Mouse (Mus musculus) lung, adult 2 months (tissue): ENCODE measurements around the gene Nubp1. TPM values are rescaled to one million over a fixed set of nuclear protein-coding genes. Genes with fewer than 3 reads are reported as not detected.

Experiments used
- DNase-seq: peaks from one replicate; pipeline ENCODE4 v3.0.0; 2022
- H3K4me1 ChIP-seq: fragments of 200-500 bp; 2 replicates; pipeline ENCODE4 v1.6.1; 2011; ENCODE audit warnings: low read length; ENCODE audit not compliant: control insufficient read depth, insufficient read depth
- H3K4me3 ChIP-seq: fragments of 200-500 bp; replicated peaks from 2 replicates; pipeline ENCODE3; 2011; ENCODE audit warnings: low read depth, mild to moderate bottlenecking, control low read depth, low read length; ENCODE audit errors: extremely low read depth
- CTCF ChIP-seq: fragments of 200-500 bp; IDR thresholded peaks from 2 replicates; pipeline ENCODE4 v1.5.1; 2011; ENCODE audit warnings: mild to moderate bottlenecking, low read length, control low read depth; ENCODE audit not compliant: insufficient read depth
- POLR2A ChIP-seq: fragments of 200-500 bp; IDR thresholded peaks from 2 replicates; pipeline ENCODE4 v1.6.1; 2011; ENCODE audit warnings: low read depth, mild to moderate bottlenecking, control low read depth, low read length, borderline replicate concordance; ENCODE audit errors: extremely low read depth
- WGBS: fragments of 180-500 bp; shearing (Covaris S2); methylation state at CpG from one replicate; pipeline ENCODE4 v1.1.7; 2018; 5-methylcytosine and 5-hydroxymethylcytosine counted together
- polyA plus RNA-seq: library from polyadenylated mRNA; depleted of rRNA; stranded (reverse); fragments of >200 nt; gene quantifications from 2 replicates; pipeline ENCODE4 v1.2.3, GENCODE M21; 2012

The Nubp1 gene
- polyA plus RNA-seq, 1 experiment, result 31.0 TPM

GRCm38 (mm10) chr16:10441328-10441727, 29.6 kb downstream of the Nubp1 start:
- DNase-seq, result no peak
- Histone ChIP-seq H3K4me1 (no peaks in the 10 kb centered on the region), H3K4me3 (no peak overlapping the region)
- no peak for TF ChIP-seq POLR2A
- TF ChIP-seq CTCF, result no peak
- WGBS, result 74% methylated on average over 6 of the region's 6 CpGs

DNA sequence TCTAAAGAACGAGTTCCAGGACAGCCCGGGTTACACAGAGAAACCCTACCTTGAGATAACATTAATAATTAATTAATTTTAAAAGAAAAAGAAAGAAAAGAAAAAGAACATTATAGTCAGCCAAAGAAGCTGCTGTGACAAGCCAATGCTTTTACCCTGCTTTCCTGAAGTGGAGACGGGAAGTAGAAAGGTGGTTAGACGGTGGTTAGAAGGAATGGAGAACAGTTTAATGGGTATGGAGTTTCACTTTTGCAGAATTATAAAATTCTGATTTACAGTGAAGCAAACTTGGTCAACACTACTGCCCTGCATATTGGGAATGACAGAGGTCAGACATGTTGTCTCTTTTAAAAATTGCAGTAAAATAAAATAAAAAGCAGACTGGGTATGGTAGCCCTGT, 30.0 kb downstream of the Nubp1 start:
- H3K4me3 ChIP-seq, result no peak overlapping the region
- H3K4me1 ChIP-seq, result no peaks in the 10 kb centered on the region
- DNase-seq, result no peak
- TF ChIP-seq CTCF (no peak), POLR2A (no peak)
- WGBS, result 77% methylated on average over 4 of the region's 4 CpGs

DNA sequence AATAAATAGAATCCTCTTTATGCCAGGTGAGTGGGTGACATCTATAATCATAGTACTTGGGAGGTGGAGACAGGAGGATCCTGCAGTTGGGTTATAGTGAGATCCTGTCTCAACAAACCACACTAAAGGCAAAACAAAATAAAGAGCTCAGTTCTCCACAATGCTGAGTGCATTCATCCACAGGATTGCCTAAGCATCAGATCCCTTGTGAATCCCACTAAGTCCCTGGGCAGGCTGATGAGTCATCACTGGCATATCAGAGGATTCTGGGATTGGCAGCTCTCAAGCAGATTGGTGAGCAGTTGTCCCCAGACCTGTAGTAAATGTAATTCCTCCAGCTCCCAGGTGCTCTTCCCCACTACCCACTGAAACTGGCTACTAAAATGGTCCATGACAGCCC, 32.0 kb downstream of the Nubp1 start:
- DNase-seq, result no peak
- no peaks in the 10 kb centered on the region for H3K4me1 ChIP-seq
- TF ChIP-seq CTCF (no peak), POLR2A (no peak)
- H3K4me3 ChIP-seq, result no peak overlapping the region

GRCm38 (mm10) chr16:10446573-10447263, 35.0 kb downstream of the Nubp1 start:
- TF ChIP-seq POLR2A, result no peak
- no peak for TF ChIP-seq CTCF
- 43% methylated on average over 13 of the region's 13 CpGs for WGBS
- Histone ChIP-seq H3K4me1 (peaks cover 4% of the 10 kb centered on the region; the same call in 1 of the 2 replicates), H3K4me3 (no peak overlapping the region)
- DNase-seq, result no peak

DNA sequence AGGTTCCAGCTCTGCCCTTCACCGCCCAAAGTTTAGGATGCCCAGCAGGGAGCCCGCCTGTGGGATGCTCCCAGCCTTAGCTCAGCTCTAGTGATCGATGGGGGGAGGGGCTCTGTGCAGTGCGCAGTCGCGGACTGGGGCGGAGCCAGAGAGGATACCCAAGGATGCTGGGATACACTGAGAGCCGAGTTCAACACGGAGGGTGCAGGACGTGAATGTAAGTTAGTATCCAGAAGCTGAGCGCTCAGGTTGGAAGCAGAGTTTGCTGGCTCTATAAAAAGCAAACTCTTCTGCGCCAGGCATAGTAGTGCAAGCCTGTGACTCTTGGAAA, 35.5 kb downstream of the Nubp1 start, which contains the start of gene Tvp23a:
TSS of gene Tvp23a (minus strand) at position 99 of the 331 bp plus-strand sequence.
- peaks cover 5% of the 10 kb centered on the region; the same call in 1 of the 2 replicates for H3K4me1 ChIP-seq
- H3K4me3 ChIP-seq, result no peak within 1 kb of the TSS
- no peak for DNase-seq
- TF ChIP-seq CTCF (no peak), POLR2A (peak; percentile 14; the same call in 1 of the 2 replicates)
- 27% methylated on average over 12 of the region's 12 CpGs for WGBS

DNA sequence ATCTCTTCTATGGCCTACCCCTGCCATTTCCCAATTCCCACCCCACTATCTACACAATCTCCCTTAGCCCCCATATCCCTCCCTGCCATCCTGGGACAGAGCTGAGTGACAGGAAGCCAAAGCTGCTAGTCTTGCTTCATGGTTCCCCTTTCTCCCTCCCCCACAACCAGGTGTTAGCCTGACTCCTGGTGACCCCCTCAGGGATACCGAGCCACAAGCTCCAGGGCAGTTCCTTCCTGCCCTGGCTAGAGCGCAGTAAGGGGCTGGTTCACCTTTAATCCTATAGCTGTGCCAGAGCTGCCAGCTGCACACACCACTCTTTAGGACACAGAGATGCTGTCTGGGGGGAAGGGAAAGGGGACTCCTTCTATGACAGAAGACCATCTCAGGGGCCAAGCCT, 36.0 kb downstream of the Nubp1 start:
- no peak overlapping the region for H3K4me3 ChIP-seq
- 64% methylated on average over 2 of the region's 2 CpGs for WGBS
- TF ChIP-seq CTCF (no peak), POLR2A (no peak)
- H3K4me1 ChIP-seq, result peaks cover 6% of the 10 kb centered on the region
- DNase-seq, result no peak

- no peak for DNase-seq
- no peak overlapping the region for H3K4me3 ChIP-seq
- 85% methylated on average over 9 of the region's 9 CpGs for WGBS
- H3K4me1 ChIP-seq, result peaks cover 13% of the 10 kb centered on the region
- TF ChIP-seq CTCF, result no peak
- TF ChIP-seq POLR2A, result no peak
These were observed 37.2 kb downstream of the Nubp1 start for GRCm38 (mm10) chr16:10448931-10449330.

DNA sequence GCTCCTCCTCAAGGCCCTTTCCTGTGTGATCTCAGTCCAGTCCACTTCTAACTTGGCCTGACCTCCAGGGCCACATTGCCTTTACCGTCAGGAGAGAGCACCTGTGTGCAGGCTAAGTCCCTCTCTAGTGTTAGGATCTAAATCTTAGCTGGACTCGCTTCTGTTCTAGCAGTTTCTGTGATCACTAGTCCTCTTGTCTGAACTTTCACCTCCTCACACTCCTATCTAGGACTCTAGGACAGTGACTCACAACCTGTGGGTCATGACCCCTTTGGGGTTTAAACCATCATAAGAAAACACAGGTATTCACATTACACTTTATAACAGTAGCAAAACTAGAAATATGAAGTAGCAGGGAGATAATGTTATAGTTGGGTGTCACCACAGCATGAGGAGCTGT, 40.2 kb downstream of the Nubp1 start:
- H3K4me3 ChIP-seq, result no peak overlapping the region
- H3K4me1 ChIP-seq, result peaks cover 15% of the 10 kb centered on the region
- no peak for DNase-seq
- 63% methylated on average over 2 of the region's 2 CpGs for WGBS
- no peak for TF ChIP-seq POLR2A
- no peak for TF ChIP-seq CTCF

GRCm38 (mm10) chr16:10452445-10452896, 40.7 kb downstream of the Nubp1 start:
- peak; percentile 92 for DNase-seq
- no peak overlapping the region for H3K4me3 ChIP-seq
- no peak for TF ChIP-seq POLR2A
- TF ChIP-seq CTCF, result no peak
- H3K4me1 ChIP-seq, result peaks cover 15% of the 10 kb centered on the region
- 4% methylated on average over 8 of the region's 8 CpGs for WGBS

DNA sequence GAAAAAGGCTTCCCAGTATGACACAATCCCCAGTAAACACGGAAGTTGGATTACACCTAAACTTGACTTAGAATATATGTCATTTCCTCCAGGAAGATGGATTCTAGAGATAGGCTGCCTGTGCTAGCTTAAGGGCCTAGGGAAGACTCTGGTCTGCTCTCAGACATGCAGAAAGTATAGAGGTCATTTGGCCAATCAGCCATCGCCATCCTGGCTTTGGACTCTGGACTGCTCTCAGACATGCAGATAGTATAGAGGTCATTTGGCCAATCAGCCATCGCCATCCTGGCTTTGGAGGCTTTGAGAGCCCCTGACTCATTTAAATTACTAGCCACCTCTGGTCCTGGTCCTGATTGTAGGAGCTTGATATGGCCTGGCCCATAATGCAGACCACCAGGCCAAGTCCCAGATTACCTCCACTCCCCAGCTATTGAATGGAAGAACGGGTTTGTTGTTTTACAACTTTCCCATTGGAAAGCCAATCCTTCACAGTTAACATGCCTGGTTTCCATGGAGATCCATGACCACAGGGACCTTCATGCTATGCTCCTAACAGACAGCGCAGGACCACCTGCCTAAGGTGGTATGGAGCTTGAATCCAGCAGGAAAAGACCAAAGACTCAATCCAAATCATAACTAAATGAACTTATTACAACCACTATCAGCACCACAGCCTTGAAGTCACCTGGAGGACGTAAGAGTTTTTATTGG, 42.3 kb downstream of the Nubp1 start:
- DNase-seq, result no peak
- no peak for TF ChIP-seq POLR2A
- TF ChIP-seq CTCF, result no peak
- Histone ChIP-seq H3K4me3 (no peak overlapping the region), H3K4me1 (peaks cover 15% of the 10 kb centered on the region)
- 83% methylated on average over 6 of the region's 6 CpGs for WGBS
